Mouse (Mus musculus) hindbrain, embryonic 11.5 days (tissue): ENCODE data around the gene Aldh3b2. TPM values are rescaled to one million over a fixed set of nuclear protein-coding genes. Genes with fewer than 3 reads are reported as not detected.

ENCODE experiments used
- ATAC-seq: fragments of 200-750 bp; cut with Nextera tagmentation; 2 replicates; pipeline ENCODE4 v1.8.0; 2017; ENCODE audit warnings: mild to moderate bottlenecking, moderate TSS enrichment, moderate library complexity; ENCODE audit not compliant: low FRiP score
- DNase-seq: peaks from one replicate; pipeline ENCODE4 v3.0.0-alpha.2; 2015; ENCODE audit warnings: low spot score
- H3K27ac ChIP-seq: fragments of 300-500 bp; sonication (generic); 2 replicates; pipeline ENCODE4 v1.5.1; 2014; ENCODE audit warnings: mild to moderate bottlenecking, low read depth, low read length
- H3K27me3 ChIP-seq: fragments of 300-500 bp; sonication (generic); 2 replicates; pipeline ENCODE4 v1.6.1; 2014; ENCODE audit warnings: mild to moderate bottlenecking, low read length, moderate library complexity, mixed read lengths; ENCODE audit not compliant: control insufficient read depth, insufficient read depth
- H3K36me3 ChIP-seq: fragments of 300-500 bp; sonication (generic); 2 replicates; pipeline ENCODE4 v1.6.1; 2014; ENCODE audit warnings: mild to moderate bottlenecking, low read length, moderate library complexity, mixed read lengths; ENCODE audit not compliant: control insufficient read depth, insufficient read depth
- H3K4me1 ChIP-seq: fragments of 300-500 bp; sonication (generic); replicated peaks from 2 replicates; pipeline ENCODE4 v1.6.1; 2014; ENCODE audit warnings: low read length, mixed read lengths; ENCODE audit not compliant: control insufficient read depth, insufficient read depth
- H3K4me2 ChIP-seq: fragments of 300-500 bp; sonication (generic); replicated peaks from 2 replicates; pipeline ENCODE4 v1.6.1; 2014; ENCODE audit warnings: mild to moderate bottlenecking, low read depth, low read length
- H3K4me3 ChIP-seq: fragments of 300-500 bp; sonication (generic); 2 replicates; pipeline ENCODE4 v1.5.1; 2014; ENCODE audit warnings: low read depth, low read length
- H3K9ac ChIP-seq: fragments of 300-500 bp; sonication (generic); 2 replicates; pipeline ENCODE4 v1.6.1; 2014; ENCODE audit warnings: low read depth, low read length
- H3K9me3 ChIP-seq: fragments of 300-500 bp; sonication (generic); 2 replicates; pipeline ENCODE4 v1.6.1; 2016; ENCODE audit warnings: low read length; ENCODE audit not compliant: control insufficient read depth
- WGBS: fragments of 180-500 bp; shearing (Covaris S2); extraction: QIAGEN DNeasy Blood & Tissue Kit; methylation state at CpG from one replicate; pipeline ENCODE4 v1.1.7; 2014; 5-methylcytosine and 5-hydroxymethylcytosine counted together
- polyA plus RNA-seq: library from polyadenylated mRNA; unstranded; fragments of >200 nt; fragmentation: Nextera tagmentation; extraction: Ambion mirVana; gene quantifications from 2 replicates; pipeline ENCODE4 v1.2.1, GENCODE M21; 2014

Aldh3b2 gene
- polyA plus RNA-seq, 1 experiment from 2014 or later = 2.3 TPM

- H3K9me3 ChIP-seq = no peaks in the 10 kb centered on the region
- no peaks in the 10 kb centered on the region; the same call in 1 of the 2 replicates for H3K4me1 ChIP-seq
- H3K27me3 ChIP-seq = peaks cover 2% of the 10 kb centered on the region; the same call in 1 of the 2 replicates
- no peak overlapping the region for H3K4me2 ChIP-seq
- ATAC-seq (no peak), DNase-seq (no peak)
- no peak overlapping the region for H3K4me3 ChIP-seq
- no peaks in the 10 kb centered on the region for H3K36me3 ChIP-seq
- WGBS = 20% methylated on average over 27 of the region's 27 CpGs
- no peak overlapping the region for H3K27ac ChIP-seq
- no peak overlapping the region for H3K9ac ChIP-seq
Measured at GRCm38 (mm10) chr19:3942986-3943735, 29.0 kb upstream of the Aldh3b2 start.

GRCm38 (mm10) chr19:3945872-3946564, 26.1 kb upstream of the Aldh3b2 start:
- WGBS = 36% methylated on average over 10 of the region's 10 CpGs
- ATAC-seq (no peak), DNase-seq (no peak)
- H3K9ac ChIP-seq = no peak overlapping the region
- H3K9me3 ChIP-seq = no peaks in the 10 kb centered on the region
- no peaks in the 10 kb centered on the region for H3K36me3 ChIP-seq
- no peak overlapping the region for H3K27ac ChIP-seq
- H3K4me2 ChIP-seq = no peak overlapping the region
- H3K27me3 ChIP-seq = peaks cover 2% of the 10 kb centered on the region; the same call in 1 of the 2 replicates
- no peaks in the 10 kb centered on the region; the same call in 1 of the 2 replicates for H3K4me1 ChIP-seq
- no peak overlapping the region for H3K4me3 ChIP-seq

DNA sequence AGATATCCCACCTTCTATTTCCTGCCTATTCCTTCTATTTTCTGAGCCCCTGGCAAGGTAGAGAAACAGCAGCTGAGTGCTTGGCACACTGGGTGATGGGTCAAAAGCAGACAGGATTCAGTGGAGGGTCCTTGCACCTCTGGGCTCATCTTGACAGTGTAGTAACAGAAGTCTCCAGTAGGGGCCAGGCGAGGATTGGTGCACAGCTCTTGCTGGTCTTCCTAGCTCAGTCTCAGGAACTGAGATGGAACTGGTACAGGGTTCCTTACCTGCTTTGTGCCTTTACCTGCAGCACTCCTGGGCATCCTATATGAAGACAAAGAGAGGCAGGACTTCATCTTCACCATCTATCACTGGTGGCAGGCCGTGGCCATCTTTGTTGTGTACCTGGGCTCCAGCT, 25.4 kb upstream of the Aldh3b2 start:
- no peak overlapping the region for H3K9ac ChIP-seq
- no peak overlapping the region for H3K4me2 ChIP-seq
- 8% methylated on average over 2 of the region's 2 CpGs for WGBS
- ATAC-seq = peak; percentile 56; the same call in 1 of the 2 replicates
- peaks cover 2% of the 10 kb centered on the region; the same call in 1 of the 2 replicates for H3K27me3 ChIP-seq
- H3K4me3 ChIP-seq = no peak overlapping the region
- DNase-seq = peak; percentile 78
- no peaks in the 10 kb centered on the region for H3K9me3 ChIP-seq
- H3K4me1 ChIP-seq = no peaks in the 10 kb centered on the region; the same call in 1 of the 2 replicates
- no peaks in the 10 kb centered on the region for H3K36me3 ChIP-seq
- no peak overlapping the region for H3K27ac ChIP-seq

- WGBS = 88% methylated on average over 3 of the region's 3 CpGs
- no peaks in the 10 kb centered on the region for H3K36me3 ChIP-seq
- H3K4me2 ChIP-seq = no peak overlapping the region
- no peak overlapping the region for H3K27ac ChIP-seq
- no peak overlapping the region for H3K4me3 ChIP-seq
- no peak for DNase-seq
- peaks cover 2% of the 10 kb centered on the region; the same call in 1 of the 2 replicates for H3K27me3 ChIP-seq
- H3K9me3 ChIP-seq = no peaks in the 10 kb centered on the region
- no peaks in the 10 kb centered on the region for H3K4me1 ChIP-seq
- no peak for ATAC-seq
- no peak overlapping the region for H3K9ac ChIP-seq
Measured at GRCm38 (mm10) chr19:3947813-3948212, 24.3 kb upstream of the Aldh3b2 start.

GRCm38 (mm10) chr19:3948546-3948945, 23.6 kb upstream of the Aldh3b2 start:
- Histone ChIP-seq H3K4me2 (no peak overlapping the region), H3K9ac (no peak overlapping the region), H3K4me1 (no peaks in the 10 kb centered on the region), H3K27ac (no peak overlapping the region), H3K9me3 (no peaks in the 10 kb centered on the region), H3K27me3 (no peaks in the 10 kb centered on the region), H3K36me3 (no peaks in the 10 kb centered on the region), H3K4me3 (no peak overlapping the region)
- no peak for ATAC-seq
- DNase-seq = no peak
- 83% methylated on average over 14 of the region's 14 CpGs for WGBS

DNA sequence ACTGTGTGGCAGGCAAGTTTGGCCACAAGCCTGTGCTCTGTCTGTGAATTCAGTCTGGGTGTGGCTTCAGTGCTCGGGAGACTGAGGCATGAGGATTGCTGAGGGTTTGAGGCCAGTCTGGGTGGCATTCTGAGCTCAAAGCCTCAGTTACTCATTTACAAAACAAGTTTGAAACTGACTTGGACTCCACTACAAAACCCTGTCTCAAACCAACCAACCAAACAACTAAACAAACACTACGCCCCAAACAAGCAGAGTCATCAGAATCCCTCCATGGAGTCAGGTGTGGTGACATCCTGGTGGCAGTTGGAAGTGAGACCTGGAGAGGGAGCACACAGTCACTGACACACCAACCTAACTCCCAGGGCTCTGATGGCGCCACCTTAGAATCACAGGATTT, 21.8 kb upstream of the Aldh3b2 start:
- H3K4me2 ChIP-seq = no peak overlapping the region
- WGBS = 71% methylated on average over 3 of the region's 3 CpGs
- ATAC-seq (no peak), DNase-seq (no peak)
- H3K4me3 ChIP-seq = no peak overlapping the region
- H3K9me3 ChIP-seq = no peaks in the 10 kb centered on the region
- H3K27me3 ChIP-seq = no peaks in the 10 kb centered on the region
- H3K9ac ChIP-seq = no peak overlapping the region
- no peaks in the 10 kb centered on the region for H3K4me1 ChIP-seq
- H3K27ac ChIP-seq = no peak overlapping the region
- no peaks in the 10 kb centered on the region for H3K36me3 ChIP-seq

- Histone ChIP-seq H3K4me2 (no peak overlapping the region), H3K4me3 (no peak overlapping the region), H3K36me3 (no peaks in the 10 kb centered on the region), H3K9me3 (no peaks in the 10 kb centered on the region), H3K27me3 (no peaks in the 10 kb centered on the region), H3K9ac (no peak overlapping the region), H3K27ac (no peak overlapping the region), H3K4me1 (no peaks in the 10 kb centered on the region)
- ATAC-seq (no peak), DNase-seq (no peak)
Measured at GRCm38 (mm10) chr19:3951461-3951860, 20.7 kb upstream of the Aldh3b2 start.

- DNase-seq = no peak
- no peak for ATAC-seq
- no peak overlapping the region for H3K4me3 ChIP-seq
- no peaks in the 10 kb centered on the region for H3K9me3 ChIP-seq
- H3K27me3 ChIP-seq = no peaks in the 10 kb centered on the region
- no peaks in the 10 kb centered on the region for H3K4me1 ChIP-seq
- no peak overlapping the region for H3K4me2 ChIP-seq
- H3K27ac ChIP-seq = no peak overlapping the region
- no peak overlapping the region for H3K9ac ChIP-seq
- no peaks in the 10 kb centered on the region for H3K36me3 ChIP-seq
- 59% methylated on average over 1 of the region's 1 CpGs for WGBS
Measured at GRCm38 (mm10) chr19:3952099-3952498, 20.0 kb upstream of the Aldh3b2 start.

DNA sequence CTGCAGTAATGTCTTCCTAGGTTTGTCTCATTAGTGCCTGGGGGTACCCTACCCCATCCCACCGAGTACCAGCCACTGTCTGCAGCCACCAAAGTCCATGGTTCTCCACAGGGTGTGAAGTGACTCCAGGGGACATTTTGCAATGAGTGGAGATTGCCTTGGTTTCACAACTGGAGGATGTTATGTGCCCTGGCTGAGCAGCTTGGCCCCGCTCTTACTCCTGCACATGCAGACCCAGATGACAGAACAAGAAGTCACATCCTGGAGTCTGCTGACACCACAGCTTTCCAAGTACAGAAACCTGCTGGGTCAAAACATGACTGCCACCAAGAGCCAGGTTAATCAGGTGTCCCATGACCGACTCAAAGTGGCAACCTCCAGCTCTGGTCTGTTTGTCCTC, 17.1 kb upstream of the Aldh3b2 start:
- no peak overlapping the region for H3K4me3 ChIP-seq
- WGBS = 78% methylated on average over 3 of the region's 3 CpGs
- DNase-seq (no peak), ATAC-seq (no peak)
- H3K36me3 ChIP-seq = no peaks in the 10 kb centered on the region
- no peaks in the 10 kb centered on the region for H3K9me3 ChIP-seq
- H3K4me1 ChIP-seq = no peaks in the 10 kb centered on the region
- no peaks in the 10 kb centered on the region for H3K27me3 ChIP-seq
- no peak overlapping the region for H3K27ac ChIP-seq
- H3K4me2 ChIP-seq = no peak overlapping the region
- H3K9ac ChIP-seq = no peak overlapping the region
